Mouse (Mus musculus): Measurements from ENCODE around the gene Rnf111. TPM values are rescaled to one million over a fixed set of nuclear protein-coding genes. Genes with fewer than 3 reads are reported as not detected.
A peak's percentile ranks its signal among the peaks of the same experiment; 100 is the strongest.

Rnf111 gene
- total and polyA plus RNA-seq, 2 experiments from 2014 or later: 14.9 to 35.9 TPM

GRCm38 (mm10) chr9:70382091-70382490 is 121.4 kb downstream of the Rnf111 start:
- 73% methylated on average over 12 of the region's 12 CpGs for WGBS

GRCm38 (mm10) chr9:70379502-70380467 is 123.7 kb downstream of the Rnf111 start:
- no peaks in the 10 kb centered on the region for H3K4me1 ChIP-seq (ENCODE audit: insufficient read depth, low read length)
- ATAC-seq: no peak
- 87% methylated on average over 7 of the region's 7 CpGs for whole genome bisulfite sequencing
- no peak overlapping the region for H3K4me3 ChIP-seq (ENCODE audit: low read length)
- no peak for DNase-seq (ENCODE audit: low spot score)
- H3K9ac ChIP-seq (replicated peaks; ENCODE audit: low read length): no peak overlapping the region
- H3K27ac ChIP-seq: no peak overlapping the region
- H3K9me3 ChIP-seq (ENCODE audit: low read length): no peaks in the 10 kb centered on the region
- no peaks in the 10 kb centered on the region for H3K27me3 ChIP-seq (ENCODE audit: insufficient read depth, low read length)
- TF ChIP-seq CTCF (IDR thresholded peaks at IDR 0.05; ENCODE audit: low read depth): no peak
- H3K36me3 ChIP-seq (ENCODE audit: insufficient read depth, low read length): peaks cover 13% of the 10 kb centered on the region
- H3K4me2 ChIP-seq (ENCODE audit: low read depth, low read length): no peak overlapping the region

More at GRCm38 (mm10) chr9:70382091-70382490, 121.4 kb downstream of the Rnf111 start:
- Histone ChIP-seq H3K4me2 (ENCODE audit: low read depth, low read length) (no peak overlapping the region), H3K9ac (replicated peaks; ENCODE audit: low read length) (no peak overlapping the region), H3K4me1 (ENCODE audit: insufficient read depth, low read length) (no peaks in the 10 kb centered on the region), H3K36me3 (ENCODE audit: insufficient read depth, low read length) (peaks cover 5% of the 10 kb centered on the region; the same call in 1 of the 2 replicates), H3K4me3 (ENCODE audit: low read length) (no peak overlapping the region), H3K9me3 (ENCODE audit: low read length) (no peaks in the 10 kb centered on the region), H3K27me3 (ENCODE audit: insufficient read depth, low read length) (no peaks in the 10 kb centered on the region), H3K27ac (peak overlapping the region; percentile 8; the same call in 1 of the 2 replicates)
- TF ChIP-seq CTCF (IDR thresholded peaks at IDR 0.05; ENCODE audit: low read depth): no peak
- peak; percentile 19 for DNase-seq (ENCODE audit: low spot score)
- ATAC-seq: peak; percentile 55; the same call in 1 of the 2 replicates

Small RNA genes within 50 kb of the gene (microRNA-seq; reads per million reads assigned to microRNA genes)
- gene Mir5626: 5.3 to 8.2 reads per million in 2 experiments

Other genes with a start within 250 kb of the Rnf111 start
- gene Ccnb2, start 82.2 kb downstream of the Rnf111 start, total RNA-seq (2014; rRNA removed): 15.5 and 17.9 TPM in 2 replicates
- 28.4 and 32.7 TPM in 2 replicates for gene Ccnb2, start 82.2 kb downstream of the Rnf111 start, polyA plus RNA-seq (2015; fragmentation: Nextera tagmentation; extraction: Ambion mirVana)
- 19.4 and 23.2 TPM in 2 replicates for gene Sltm, start 39.0 kb upstream of the Rnf111 start, total RNA-seq (2014; rRNA removed)
- gene Sltm, start 39.0 kb upstream of the Rnf111 start, polyA plus RNA-seq (2015; fragmentation: Nextera tagmentation; extraction: Ambion mirVana): 39.4 and 44.3 TPM in 2 replicates
- 1.9 and 4.4 TPM in 2 replicates for gene Gm10642, start 152.5 kb upstream of the Rnf111 start, total RNA-seq (2014; rRNA removed)
- 1.1 and 2.2 TPM in 2 replicates for gene Gm10642, start 152.5 kb upstream of the Rnf111 start, polyA plus RNA-seq (2015; fragmentation: Nextera tagmentation; extraction: Ambion mirVana)
- gene Mindy2, start 153.4 kb upstream of the Rnf111 start, total RNA-seq (2014; rRNA removed): 34.1 and 35.9 TPM in 2 replicates
- gene Mindy2, start 153.4 kb upstream of the Rnf111 start, polyA plus RNA-seq (2015; fragmentation: Nextera tagmentation; extraction: Ambion mirVana): 19.6 and 20.4 TPM in 2 replicates
- gene Adam10, start 175.3 kb upstream of the Rnf111 start, total RNA-seq (2014; rRNA removed): 13.4 and 16.9 TPM in 2 replicates
- 40.1 and 42.6 TPM in 2 replicates for gene Adam10, start 175.3 kb upstream of the Rnf111 start, polyA plus RNA-seq (2015; fragmentation: Nextera tagmentation; extraction: Ambion mirVana)

Measured in hindbrain, postnatal 0 days (tissue).